Mouse (Mus musculus) thymus, adult 2 months (tissue): ENCODE results near the gene Igfbp5.

Source experiments
- CTCF ChIP-seq: fragments of 200-500 bp; IDR thresholded peaks from 2 replicates; pipeline ENCODE4 v1.5.1; 2012; ENCODE audit warnings: mild to moderate bottlenecking, control low read depth, low read length, moderate library complexity, borderline replicate concordance; ENCODE audit not compliant: control insufficient read depth, poor library complexity, insufficient read depth; ENCODE audit errors: extremely low read depth
- POLR2A ChIP-seq: fragments of 200-500 bp; IDR thresholded peaks from 2 replicates; pipeline ENCODE4 v1.6.1; 2012; ENCODE audit warnings: mild to moderate bottlenecking, low read length, control low read depth, moderate library complexity; ENCODE audit not compliant: control insufficient read depth, poor library complexity, insufficient read depth; ENCODE audit errors: extremely low read depth

GRCm38 (mm10) chr1:72885111-72885818 lies 10.6 kb upstream of the Igfbp5 start:
- TF ChIP-seq POLR2A, result no peak
- no peak for TF ChIP-seq CTCF
